Mouse (Mus musculus) bone marrow macrophage, adult 2 months (primary cell): ENCODE measurements at regions not wholly inside any gene's neighbourhood (a gene's known extent, or its start where the extent isn't known, plus 50 kb on each side); places are given as distances from the start of the nearest gene placed in this dataset.

ENCODE experiments used
- CTCF ChIP-seq: IDR thresholded peaks from 2 replicates; pipeline ENCODE4 v1.5.1; 2012; ENCODE audit warnings: low read depth, mild to moderate bottlenecking, low read length, moderate library complexity
- POLR2A ChIP-seq: IDR thresholded peaks from 2 replicates; pipeline ENCODE4 v1.6.1; 2012; ENCODE audit warnings: mild to moderate bottlenecking, low read depth, low read length, borderline replicate concordance

DNA sequence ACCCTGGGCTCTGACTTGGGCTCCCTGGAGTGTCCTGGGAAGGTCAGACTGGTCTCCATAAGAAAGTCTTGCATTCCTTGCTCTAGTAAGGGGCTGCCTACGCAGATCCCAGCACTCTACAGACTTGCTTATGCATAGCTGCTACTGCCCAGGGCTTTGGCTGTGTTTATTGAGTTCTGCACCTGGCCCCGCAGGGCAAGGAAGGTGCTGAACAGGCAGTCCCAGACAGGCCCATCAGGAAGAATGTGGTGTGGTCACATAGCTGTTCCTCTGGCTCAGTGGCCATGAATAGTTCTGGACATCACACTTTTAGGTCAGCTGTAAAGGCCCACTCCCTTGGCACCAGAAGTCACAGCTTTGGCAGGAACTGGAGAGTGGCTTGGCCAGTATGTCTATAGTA is 70.6 kb downstream of the Cryaa start:
- TF ChIP-seq CTCF (no peak), POLR2A (no peak)
